ENCODE assay signal across 8 mouse cellular contexts in genomic region chr16:37384369-37384768, GRCm38 (mm10). TPM values are rescaled to one million over a fixed set of nuclear protein-coding genes. Genes with fewer than 3 reads are reported as not detected.
A peak's percentile ranks its signal among the peaks of the same experiment; 100 is the strongest.
DNase-seq lines count a peak whose midpoint lies in the region; ATAC-seq lines count a peak whose summit lies in the region.

No protein-coding gene starts in this region.

- peaks cover 14% of the 10 kb centered on the region for H3K4me1 ChIP-seq in heart, embryonic 13.5 days
- H3K4me1 ChIP-seq in embryonic facial prominence, embryonic 10.5 days = peaks cover 13% of the 10 kb centered on the region
- no peaks in the 10 kb centered on the region for H3K4me1 ChIP-seq in midbrain, embryonic 16.5 days (ENCODE audit: control insufficient read depth, insufficient read depth, low read length)

- peak; percentile 51; the same call in 1 of the 2 replicates for ATAC-seq in heart, embryonic 13.5 days (ENCODE audit: extremely low read depth, insufficient number of reproducible peaks, low FRiP score, low TSS enrichment)
- peak; percentile 14 to 47; a peak in 2 of 4 replicates for ATAC-seq in hematopoietic stem cell, adult 5-6 weeks (replicated peaks in 1 of 2; ENCODE audit: insufficient read depth in 1 of 2, low FRiP score in 2 of 2, low TSS enrichment in 1 of 2, low read depth in 1 of 2, poor library complexity in 2 of 2, severe bottlenecking in 2 of 2)
- ATAC-seq in midbrain, embryonic 16.5 days = peak; percentile 90

- peaks cover 29% of the 10 kb centered on the region for H3K27me3 ChIP-seq in heart, embryonic 13.5 days (replicated peaks)
- H3K27me3 ChIP-seq in embryonic facial prominence, embryonic 10.5 days (replicated peaks; ENCODE audit: low read depth, poor library complexity, severe bottlenecking) = peaks cover 42% of the 10 kb centered on the region
- H3K27me3 ChIP-seq in midbrain, embryonic 16.5 days (ENCODE audit: control insufficient read depth, insufficient read depth, low read depth, low read length) = no peaks in the 10 kb centered on the region

- H3K9ac ChIP-seq in heart, embryonic 13.5 days = peak overlapping the region; percentile 66
- peak overlapping the region; percentile 68 for H3K9ac ChIP-seq in midbrain, embryonic 16.5 days (ENCODE audit: low read depth, low read length)

- H3K4me2 ChIP-seq in heart, embryonic 13.5 days = peak overlapping the region; percentile 98
- peak overlapping the region; percentile 68 for H3K4me2 ChIP-seq in midbrain, embryonic 16.5 days (ENCODE audit: low read length)

- peak overlapping the region; percentile 61 for H3K4me3 ChIP-seq in heart, embryonic 13.5 days
- H3K4me3 ChIP-seq in embryonic facial prominence, embryonic 10.5 days = peak overlapping the region; percentile 69
- peak overlapping the region; percentile 70 for H3K4me3 ChIP-seq in midbrain, embryonic 16.5 days (ENCODE audit: low read depth, low read length)

- H3K9me3 ChIP-seq in heart, embryonic 13.5 days = no peaks in the 10 kb centered on the region
- no peaks in the 10 kb centered on the region for H3K9me3 ChIP-seq in embryonic facial prominence, embryonic 10.5 days
- H3K9me3 ChIP-seq in midbrain, embryonic 16.5 days (replicated peaks; ENCODE audit: control insufficient read depth, low read length, poor library complexity, severe bottlenecking) = no peaks in the 10 kb centered on the region

- no peak for DNase-seq in heart, adult 11 months
- DNase-seq in ZHBTc4 (ENCODE audit: low read depth, low spot score) = peak; percentile 77
- no peak for DNase-seq in embryonic facial prominence, embryonic 10.5 days (ENCODE audit: low spot score)
- peak; percentile 51 to 58 for DNase-seq in left cerebral cortex, postnatal 14 days (ENCODE audit: low spot score in 2 of 2)
- no peak for DNase-seq in spleen, adult 12 weeks (ENCODE audit: low spot score)

- H3K36me3 ChIP-seq in heart, embryonic 13.5 days = no peaks in the 10 kb centered on the region
- H3K36me3 ChIP-seq in embryonic facial prominence, embryonic 10.5 days (replicated peaks) = no peaks in the 10 kb centered on the region
- H3K36me3 ChIP-seq in midbrain, embryonic 16.5 days (ENCODE audit: control insufficient read depth, insufficient read depth, low read length) = no peaks in the 10 kb centered on the region

- WGBS in heart, embryonic 13.5 days = under 1% methylated on average over 22 of the region's 30 CpGs
- 0% methylated on average over 30 of the region's 30 CpGs for WGBS in embryonic facial prominence, embryonic 10.5 days
- WGBS in midbrain, embryonic 16.5 days = 2% methylated on average over 27 of the region's 30 CpGs

- intact Hi-C loops in left cerebral cortex, postnatal 14 days (cut with DNase I) = loop anchor here (5.0 to 10.0 kb wide), 3 partner anchors 118 to 298 kb away; partner anchors contain the start of gene Ndufb4

- no peak overlapping the region for H3K27ac ChIP-seq in heart, embryonic 13.5 days (replicated peaks)
- H3K27ac ChIP-seq in embryonic facial prominence, embryonic 10.5 days (replicated peaks) = no peak overlapping the region; the same call in 1 of the 2 replicates
- peak overlapping the region; percentile 69 for H3K27ac ChIP-seq in midbrain, embryonic 16.5 days (ENCODE audit: low read length)

RNA-seq across cellular contexts. Expression of gene Stxbp5l, which starts 0.4 kb away (rescaled TPM):
- 0.16 and 0.31 TPM in 2 replicates for polyA plus RNA-seq in heart, embryonic 13.5 days (2015; fragmentation: Nextera tagmentation; extraction: Ambion mirVana)
- polyA plus RNA-seq in embryonic facial prominence, embryonic 10.5 days (2016; fragmentation: Nextera tagmentation; extraction: Ambion mirVana) = 1.00 and 1.3 TPM in 2 replicates
- total RNA-seq in hematopoietic stem cell, adult 5-6 weeks (2017) = not detected in 2 replicates
- 10 to 100 TPM; 83.0 to 87.9 TPM for total RNA-seq in left cerebral cortex, postnatal 14 days (2021)
- 14.4 and 14.6 TPM in 2 replicates for polyA plus RNA-seq in midbrain, embryonic 16.5 days (2015; fragmentation: Nextera tagmentation; extraction: Ambion mirVana)

Comparison
In these comparisons a context has a peak if more than half of its experiments do, and no peak if none do; other contexts are left out.
1. ATAC-seq: peak in every context shown above with its lines; median percentile 90 in midbrain, embryonic 16.5 days; 51 in heart, embryonic 13.5 days; 30 in hematopoietic stem cell, adult 5-6 weeks.
2. DNase-seq: peak in ZHBTc4 (single experiment) and left cerebral cortex, postnatal 14 days (2 of 2); none in heart, adult 11 months (single experiment), embryonic facial prominence, embryonic 10.5 days (single experiment) and spleen, adult 12 weeks (single experiment).
3. Peak in every context shown above with its lines, with median percentiles within 50 percentile points of each other: H3K4me3 ChIP-seq.